Mouse (Mus musculus) cerebellum, adult 9-10 months (tissue): ENCODE data around the gene Gm10718.
A peak's percentile ranks its signal among the peaks of the same experiment; 100 is the strongest.
"Not testable (repeated sequence)": the region's sequence is repeated elsewhere in the genome, so short reads cannot be mapped to it uniquely, and the experiment has no call there.

Experiments used
- DNase-seq: peaks from one replicate; pipeline ENCODE4 v3.0.0; 2022

Gene Gm10718

GRCm38 (mm10) chr9:3023312-3023984 is at the start of gene Gm10718:
TSS of gene Gm10718 (plus strand) at chr9:3023547.
- DNase-seq, result peak; percentile 40

GRCm38 (mm10) chr9:3000445-3000972 is 22.8 kb upstream of the Gm10718 start, which contains the start of gene Gm10722:
TSS of gene Gm10722 (plus strand) at chr9:3000922.
- not testable (repeated sequence) for DNase-seq

GRCm38 (mm10) chr9:3001006-3001405 is 22.3 kb upstream of the Gm10718 start:
- DNase-seq, result peak; percentile 23

DNA sequence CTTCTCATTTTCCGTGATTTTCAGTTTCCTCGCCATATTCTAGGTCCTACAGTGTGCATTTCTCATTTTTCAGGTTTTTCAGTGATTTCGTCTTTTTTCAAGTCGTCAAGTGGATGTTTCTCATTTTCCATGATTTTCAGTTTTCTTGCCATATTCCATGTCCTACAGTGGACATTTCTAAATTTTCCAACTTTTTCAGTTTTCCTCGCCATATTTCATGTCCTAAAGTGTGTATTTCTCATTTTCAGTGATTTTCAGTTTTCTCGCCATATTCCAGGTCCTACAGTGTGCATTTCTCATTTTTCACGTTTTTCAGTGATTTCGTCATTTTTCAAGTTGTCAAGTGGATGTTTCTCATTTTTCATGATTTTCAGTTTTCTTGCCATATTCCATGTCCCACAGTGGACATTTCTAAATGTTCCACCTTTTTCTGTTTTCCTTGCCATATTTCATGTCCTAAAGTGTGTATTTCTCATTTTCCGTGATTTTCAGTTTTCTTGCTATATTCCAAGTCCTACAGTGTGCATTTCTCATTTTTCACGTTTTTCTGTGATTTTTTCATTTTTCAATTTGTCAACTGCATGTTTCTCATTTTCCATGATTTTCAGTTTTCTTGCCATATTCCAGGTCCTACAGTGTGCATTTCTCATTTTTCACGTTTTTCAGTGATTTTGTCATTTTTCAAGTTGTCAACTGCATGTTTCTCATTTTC is 21.2 kb upstream of the Gm10718 start:
- peak; percentile 97 for DNase-seq

GRCm38 (mm10) chr9:3002794-3003396 is 20.5 kb upstream of the Gm10718 start, which contains the start of gene Gm11168:
TSS of gene Gm11168 (plus strand) at chr9:3003346.
- not testable (repeated sequence) for DNase-seq

- DNase-seq, result not testable (repeated sequence)
These were observed 17.2 kb upstream of the Gm10718 start for GRCm38 (mm10) chr9:3006179-3006578.

DNA sequence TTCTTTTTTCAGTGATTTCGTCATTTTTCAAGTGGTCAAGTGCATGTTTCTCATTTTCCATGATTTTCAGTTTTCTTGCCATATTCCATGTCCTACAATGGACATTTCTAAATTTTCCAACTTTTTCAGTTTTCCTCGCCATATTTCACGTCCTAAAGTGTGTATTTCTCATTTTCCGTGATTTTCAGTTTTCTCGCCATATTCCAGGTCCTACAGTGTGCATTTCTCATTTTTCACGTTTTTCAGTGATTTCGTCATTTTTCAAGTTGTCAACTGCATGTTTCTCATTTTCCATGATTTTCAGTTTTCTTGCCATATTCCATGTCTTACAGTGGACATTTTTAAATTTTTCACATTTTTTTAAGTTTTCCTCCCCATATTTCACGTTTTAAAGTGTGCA is 16.7 kb upstream of the Gm10718 start:
- peak; percentile 88 for DNase-seq

DNA sequence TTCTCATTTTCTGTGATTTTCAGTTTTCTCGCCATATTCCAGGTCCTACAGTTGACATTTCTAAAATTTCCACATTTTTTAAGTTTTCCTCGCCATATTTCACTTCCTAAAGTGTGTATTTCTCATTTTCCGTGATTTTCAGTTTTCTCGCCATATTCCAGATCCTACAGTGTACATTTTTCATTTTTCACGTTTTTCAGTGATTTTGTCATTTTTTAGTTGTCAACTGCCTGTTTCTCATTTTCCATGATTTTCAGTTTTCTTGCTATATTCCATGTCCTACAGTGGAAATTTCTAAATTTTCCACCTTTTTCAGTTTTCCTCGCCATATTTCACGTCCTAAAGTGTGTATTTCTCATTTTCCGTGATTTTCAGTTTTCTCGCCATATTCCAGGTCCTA is 16.1 kb upstream of the Gm10718 start:
- not testable (repeated sequence) for DNase-seq

- not testable (repeated sequence) for DNase-seq
These were observed 14.0 kb upstream of the Gm10718 start for GRCm38 (mm10) chr9:3009331-3009730.

DNA sequence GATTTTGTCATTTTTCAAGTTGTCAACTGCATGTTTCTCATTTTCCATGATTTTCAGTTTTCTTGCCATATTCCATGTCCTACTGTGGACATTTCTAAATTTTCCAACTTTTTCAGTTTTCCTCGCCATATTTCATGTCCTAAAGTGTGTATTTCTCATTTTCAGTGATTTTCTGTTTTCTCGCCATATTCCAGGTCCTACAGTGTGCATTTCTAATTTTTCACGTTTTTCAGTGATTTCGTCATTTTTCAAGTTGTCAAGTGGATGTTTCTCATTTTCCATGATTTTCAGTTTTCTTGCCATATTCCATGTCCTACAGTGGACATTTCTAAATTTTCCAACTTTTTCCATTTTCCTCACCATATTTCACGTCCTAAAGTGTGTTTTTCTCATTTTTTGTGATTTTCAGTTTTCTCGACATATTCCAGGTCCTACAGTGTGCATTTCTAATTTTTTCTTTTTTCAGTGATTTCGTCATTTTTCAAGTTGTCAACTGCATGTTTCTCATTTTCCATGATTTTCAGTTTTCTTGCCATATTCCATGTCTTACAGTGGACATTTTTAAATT is 11.2 kb upstream of the Gm10718 start:
- DNase-seq, result not testable (repeated sequence)

GRCm38 (mm10) chr9:3012733-3013279 is 10.5 kb upstream of the Gm10718 start, which contains the start of gene Gm10721:
TSS of gene Gm10721 (plus strand) at chr9:3013140.
- not testable (repeated sequence) for DNase-seq

GRCm38 (mm10) chr9:3015354-3015753 is 8.0 kb upstream of the Gm10718 start, which contains the start of gene Gm10720:
TSS of gene Gm10720 (plus strand) at chr9:3015654.
- not testable (repeated sequence) for DNase-seq

DNA sequence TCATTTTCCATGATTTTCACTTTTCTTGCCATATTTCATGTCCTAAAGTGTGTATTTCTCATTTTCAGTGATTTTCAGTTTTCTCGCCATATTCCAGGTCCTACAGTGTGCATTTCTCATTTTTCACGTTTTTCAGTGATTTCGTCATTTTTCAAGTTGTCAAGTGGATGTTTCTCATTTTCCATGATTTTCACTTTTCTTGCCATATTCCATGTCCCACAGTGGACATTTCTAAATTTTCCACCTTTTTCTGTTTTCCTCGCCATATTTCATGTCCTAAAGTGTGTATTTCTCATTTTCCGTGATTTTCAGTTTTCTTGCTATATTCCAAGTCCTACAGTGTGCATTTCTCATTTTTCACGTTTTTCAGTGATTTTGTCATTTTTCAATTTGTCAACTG is 7.5 kb upstream of the Gm10718 start:
- not testable (repeated sequence) for DNase-seq

DNA sequence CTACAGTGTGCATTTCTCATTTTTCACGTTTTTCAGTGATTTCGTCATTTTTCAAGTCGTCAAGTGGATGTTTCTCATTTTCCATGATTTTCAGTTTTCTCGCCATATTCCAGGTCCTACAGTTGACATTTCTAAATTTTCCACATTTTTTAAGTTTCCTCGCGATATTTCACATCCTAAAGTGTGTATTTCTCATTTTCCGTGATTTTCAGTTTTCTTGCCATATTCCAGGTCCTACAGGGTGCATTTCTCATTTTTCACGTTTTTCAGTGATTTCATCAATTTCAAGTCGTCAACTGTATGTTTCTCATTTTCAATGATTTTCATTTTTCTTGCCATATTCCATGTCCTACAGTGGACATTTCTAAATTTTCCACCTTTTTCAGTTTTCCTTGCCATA is 6.2 kb upstream of the Gm10718 start, which contains the start of gene Gm10719:
TSS of gene Gm10719 (plus strand) at position 301 of the 400 bp plus-strand sequence.
- not testable (repeated sequence) for DNase-seq

DNA sequence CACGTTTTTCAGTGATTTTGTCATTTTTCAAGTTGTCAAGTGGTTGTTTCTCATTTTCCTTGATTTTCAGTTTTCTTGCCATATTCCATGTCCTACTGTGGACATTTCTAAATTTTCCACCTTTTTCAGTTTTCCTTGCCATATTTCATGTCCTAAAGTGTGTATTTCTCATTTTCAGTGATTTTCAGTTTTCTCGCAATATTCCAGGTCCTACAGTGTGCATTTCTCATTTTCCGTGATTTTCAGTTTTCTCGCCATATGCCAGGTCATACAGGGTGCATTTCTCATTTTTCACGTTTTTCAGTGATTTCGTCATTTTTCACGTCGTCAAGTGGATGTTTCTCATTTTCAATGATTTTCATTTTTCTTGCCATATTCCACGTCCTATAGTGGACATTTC is 4.4 kb upstream of the Gm10718 start:
- not testable (repeated sequence) for DNase-seq

DNA sequence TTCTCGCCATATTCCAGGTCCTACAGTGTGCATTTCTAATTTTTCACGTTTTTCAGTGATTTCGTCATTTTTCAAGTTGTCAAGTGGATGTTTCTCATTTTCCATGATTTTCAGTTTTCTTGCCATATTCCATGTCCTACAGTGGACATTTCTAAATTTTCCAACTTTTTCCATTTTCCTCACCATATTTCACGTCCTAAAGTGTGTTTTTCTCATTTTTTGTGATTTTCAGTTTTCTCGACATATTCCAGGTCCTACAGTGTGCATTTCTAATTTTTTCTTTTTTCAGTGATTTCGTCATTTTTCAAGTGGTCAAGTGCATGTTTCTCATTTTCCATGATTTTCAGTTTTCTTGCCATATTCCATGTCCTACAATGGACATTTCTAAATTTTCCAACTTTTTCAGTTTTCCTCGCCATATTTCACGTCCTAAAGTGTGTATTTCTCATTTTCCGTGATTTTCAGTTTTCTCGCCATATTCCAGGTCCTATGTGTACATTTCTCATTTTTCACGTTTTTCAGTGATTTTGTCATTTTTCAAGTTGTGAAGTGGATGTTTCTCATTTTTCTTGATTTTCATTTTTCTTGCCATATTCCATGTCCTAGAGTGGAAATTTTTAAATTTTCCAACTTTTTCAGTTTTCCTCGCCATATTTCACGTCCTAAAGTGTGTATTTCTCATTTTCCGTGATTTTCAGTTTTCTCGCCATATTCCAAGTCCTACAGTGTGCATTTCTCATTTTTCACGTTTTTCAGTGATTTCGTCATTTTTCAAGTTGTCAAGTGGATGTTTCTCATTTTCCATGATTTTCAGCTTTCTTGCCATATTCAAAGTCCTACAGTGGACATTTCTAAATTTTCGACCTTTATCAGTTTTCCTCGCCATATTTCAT is 3.3 kb upstream of the Gm10718 start:
- DNase-seq, result peak; percentile 46

DNA sequence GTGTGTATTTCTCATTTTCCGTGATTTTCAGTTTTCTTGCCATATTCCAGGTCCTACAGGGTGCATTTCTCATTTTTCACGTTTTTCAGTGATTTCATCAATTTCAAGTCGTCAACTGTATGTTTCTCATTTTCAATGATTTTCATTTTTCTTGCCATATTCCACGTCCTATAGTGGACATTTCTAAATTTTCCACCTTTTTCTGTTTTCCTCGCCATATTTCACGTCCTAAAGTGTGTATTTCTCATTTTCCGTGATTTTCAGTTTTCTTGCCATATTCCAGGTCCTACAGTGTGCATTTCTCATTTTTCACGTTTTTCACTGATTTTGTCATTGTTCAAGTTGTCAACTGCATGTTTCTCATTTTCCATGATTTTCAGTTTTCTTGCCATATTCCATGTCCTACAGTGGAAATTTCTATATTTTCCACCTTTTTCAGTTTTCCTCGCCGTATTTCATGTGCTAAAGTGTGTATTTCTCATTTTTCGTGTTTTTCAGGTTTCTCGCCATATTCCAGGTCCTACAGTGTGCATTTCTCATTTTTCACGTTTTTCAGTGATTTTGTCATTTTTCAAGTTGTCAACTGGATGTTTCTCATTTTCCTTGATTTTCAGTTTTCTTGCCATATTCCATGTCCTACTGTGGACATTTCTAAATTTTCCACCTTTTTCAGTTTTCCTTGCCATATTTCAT is 885 bp upstream of the Gm10718 start:
- peak; percentile 77 for DNase-seq

GRCm38 (mm10) chr9:3023985-3024648 is 770 bp downstream of the Gm10718 start:
- DNase-seq, result peak; percentile 91

- peak; percentile 23 for DNase-seq
These were observed 1.6 kb downstream of the Gm10718 start, which contains the start of gene Gm10717 for GRCm38 (mm10) chr9:3024912-3025467. TSS of gene Gm10717 (plus strand) at chr9:3025417.

- DNase-seq, result peak; percentile 57
These were observed 2.3 kb downstream of the Gm10718 start for GRCm38 (mm10) chr9:3025653-3026052.
